Mouse (Mus musculus) bone marrow, adult 2 months (tissue): ENCODE measurements around the gene Pitx1. TPM values are rescaled to one million over a fixed set of nuclear protein-coding genes. Genes with fewer than 3 reads are reported as not detected.

Source experiments
- H3K27ac ChIP-seq: fragments of 200-500 bp; 2 replicates; pipeline ENCODE4 v1.5.1; 2012; ENCODE audit warnings: low read depth, mild to moderate bottlenecking, control low read depth, inconsistent platforms, low read length; ENCODE audit not compliant: control insufficient read depth, poor library complexity, insufficient read depth
- H3K4me1 ChIP-seq: fragments of 200-500 bp; 2 replicates; pipeline ENCODE4 v1.6.1; 2011; ENCODE audit warnings: low read length; ENCODE audit not compliant: control insufficient read depth, insufficient read depth
- H3K4me3 ChIP-seq: fragments of 200-500 bp; replicated peaks from 2 replicates; pipeline ENCODE3; 2011; ENCODE audit warnings: mild to moderate bottlenecking, low read depth, low read length, control low read depth; ENCODE audit not compliant: control insufficient read depth
- CTCF ChIP-seq: fragments of 200-500 bp; IDR thresholded peaks from 2 replicates; pipeline ENCODE4 v1.5.1; 2011; ENCODE audit warnings: low read length, control low read depth; ENCODE audit not compliant: control insufficient read depth, insufficient read depth
- POLR2A ChIP-seq: fragments of 200-500 bp; IDR thresholded peaks from 2 replicates; pipeline ENCODE4 v1.6.1; 2011; ENCODE audit warnings: low read depth, mild to moderate bottlenecking, control low read depth, low read length, borderline replicate concordance; ENCODE audit not compliant: control insufficient read depth
- WGBS: fragments of 180-500 bp; shearing (Covaris S2); methylation state at CpG from one replicate; pipeline ENCODE4 v1.1.7; 2018; 5-methylcytosine and 5-hydroxymethylcytosine counted together
- polyA plus RNA-seq: library from polyadenylated mRNA; stranded (reverse); fragments of >200 nt; gene quantifications from 2 replicates; pipeline ENCODE4 v1.2.4, GENCODE M21; 2011; ENCODE audit warnings: low replicate concordance; ENCODE audit not compliant: missing spikeins, insufficient read depth, insufficient read length

Pitx1 gene
- polyA plus RNA-seq, 1 experiment: 0.82 TPM

GRCm38 (mm10) chr13:55810947-55811346 is 25.0 kb downstream of the Pitx1 start:
- no peak overlapping the region for H3K4me3 ChIP-seq
- H3K27ac ChIP-seq: no peak overlapping the region
- 73% methylated on average over 5 of the region's 5 CpGs for WGBS
- no peak for TF ChIP-seq POLR2A
- TF ChIP-seq CTCF: no peak
- H3K4me1 ChIP-seq: no peaks in the 10 kb centered on the region

- Histone ChIP-seq H3K27ac (no peak overlapping the region), H3K4me3 (no peak overlapping the region), H3K4me1 (no peaks in the 10 kb centered on the region)
- no peak for TF ChIP-seq POLR2A
- TF ChIP-seq CTCF: no peak
- 87% methylated on average over 10 of the region's 10 CpGs for WGBS
These were observed 26.3 kb downstream of the Pitx1 start for GRCm38 (mm10) chr13:55809707-55810106.

- TF ChIP-seq CTCF (no peak; the same call in 1 of the 2 replicates), POLR2A (no peak)
- WGBS: 67% methylated on average over 7 of the region's 7 CpGs
- H3K4me1 ChIP-seq: no peaks in the 10 kb centered on the region
- no peak overlapping the region for H3K4me3 ChIP-seq
- no peak overlapping the region for H3K27ac ChIP-seq
These were observed 26.9 kb downstream of the Pitx1 start for GRCm38 (mm10) chr13:55809041-55809623.

- no peak overlapping the region for H3K27ac ChIP-seq
- TF ChIP-seq POLR2A: no peak
- TF ChIP-seq CTCF: no peak
- WGBS: 91% methylated on average over 1 of the region's 1 CpGs
These were observed 32.0 kb downstream of the Pitx1 start for GRCm38 (mm10) chr13:55803973-55804372.

GRCm38 (mm10) chr13:55801246-55801645 is 34.7 kb downstream of the Pitx1 start:
- H3K27ac ChIP-seq: no peak overlapping the region
- H3K4me1 ChIP-seq: no peaks in the 10 kb centered on the region; the same call in 1 of the 2 replicates
- 87% methylated on average over 2 of the region's 2 CpGs for WGBS
- TF ChIP-seq POLR2A (no peak), CTCF (no peak)
- no peak overlapping the region for H3K4me3 ChIP-seq

More at GRCm38 (mm10) chr13:55803973-55804372, 32.0 kb downstream of the Pitx1 start:
- no peaks in the 10 kb centered on the region; the same call in 1 of the 2 replicates for H3K4me1 ChIP-seq
- no peak overlapping the region for H3K4me3 ChIP-seq

- no peak overlapping the region for H3K27ac ChIP-seq
- peaks cover 1% of the 10 kb centered on the region; the same call in 1 of the 2 replicates for H3K4me1 ChIP-seq
- WGBS: 74% methylated on average over 11 of the region's 11 CpGs
- H3K4me3 ChIP-seq: no peak overlapping the region
- TF ChIP-seq POLR2A: no peak
- no peak for TF ChIP-seq CTCF
These were observed 49.9 kb downstream of the Pitx1 start for GRCm38 (mm10) chr13:55786120-55786519.

GRCm38 (mm10) chr13:55784268-55784667 is 51.7 kb downstream of the Pitx1 start, which contains the start of gene Catsper3:
Catsper3 (plus strand) TSS chr13:55784568.
- WGBS: 82% methylated on average over 3 of the region's 3 CpGs
- TF ChIP-seq CTCF (no peak), POLR2A (no peak)
- Histone ChIP-seq H3K27ac (no peak within 1 kb of the TSS), H3K4me1 (peaks cover 1% of the 10 kb centered on the region; the same call in 1 of the 2 replicates), H3K4me3 (no peak within 1 kb of the TSS)

GRCm38 (mm10) chr13:55775056-55775455 is 60.9 kb downstream of the Pitx1 start:
- 83% methylated on average over 11 of the region's 11 CpGs for WGBS
- TF ChIP-seq POLR2A: no peak
- TF ChIP-seq CTCF: no peak
- no peaks in the 10 kb centered on the region for H3K4me1 ChIP-seq
- no peak overlapping the region for H3K4me3 ChIP-seq
- H3K27ac ChIP-seq: no peak overlapping the region

Other genes starting within 250 kb of the Pitx1 start
- 7.4 and 10.9 TPM in 2 replicates for gene B4galt7, start 236.3 kb downstream of the Pitx1 start, polyA plus RNA-seq
- 26.9 TPM in 2 replicates for gene Caml, start 213.2 kb downstream of the Pitx1 start, polyA plus RNA-seq
- 33.6 and 56.7 TPM in 2 replicates for gene Ddx46, start 201.2 kb downstream of the Pitx1 start, polyA plus RNA-seq
- 10.9 and 13.9 TPM in 2 replicates for gene B230219D22Rik, start 143.1 kb downstream of the Pitx1 start, polyA plus RNA-seq
- gene Txndc15, start 121.5 kb downstream of the Pitx1 start, polyA plus RNA-seq: 10.0 and 12.3 TPM in 2 replicates
- 22.8 and 24.1 TPM in 2 replicates for gene Pcbd2, start 108.8 kb downstream of the Pitx1 start, polyA plus RNA-seq
- 0.74 TPM in 1 of 2 replicates, not detected in the other for gene Catsper3, start 51.6 kb downstream of the Pitx1 start, polyA plus RNA-seq